Mouse (Mus musculus): ENCODE measurements around the gene Ccdc122.
"Not testable (repeated sequence)": the region's sequence is repeated elsewhere in the genome, so short reads cannot be mapped to it uniquely, and the experiment has no call there.

Ccdc122 gene

GRCm38 (mm10) chr14:77110622-77111021 is 74.0 kb downstream of the Ccdc122 start:
- not testable (repeated sequence) for DNase-seq (ENCODE audit: extremely low read depth, low read depth, low spot score)

DNA sequence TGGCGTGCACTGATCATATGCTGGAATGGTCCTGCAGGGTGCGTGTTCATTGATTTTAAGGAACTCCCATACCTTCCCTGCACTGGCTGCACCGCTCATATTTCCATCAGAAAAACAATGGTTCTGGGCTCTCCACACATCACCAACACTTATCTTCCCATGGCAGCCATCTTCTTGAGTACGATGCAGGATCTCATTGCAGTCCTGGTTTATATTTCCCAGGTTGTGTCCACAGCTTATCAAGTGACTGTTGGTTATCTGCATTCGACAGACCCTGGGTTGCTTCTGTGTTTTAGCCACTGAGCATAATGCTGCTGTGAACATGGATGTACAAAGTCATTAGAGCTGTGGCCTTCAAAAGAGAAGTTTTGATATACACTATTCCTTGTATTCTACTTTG is 94.0 kb downstream of the Ccdc122 start:
- DNase-seq (ENCODE audit: extremely low read depth, low read depth, low spot score), result no peak

DNA sequence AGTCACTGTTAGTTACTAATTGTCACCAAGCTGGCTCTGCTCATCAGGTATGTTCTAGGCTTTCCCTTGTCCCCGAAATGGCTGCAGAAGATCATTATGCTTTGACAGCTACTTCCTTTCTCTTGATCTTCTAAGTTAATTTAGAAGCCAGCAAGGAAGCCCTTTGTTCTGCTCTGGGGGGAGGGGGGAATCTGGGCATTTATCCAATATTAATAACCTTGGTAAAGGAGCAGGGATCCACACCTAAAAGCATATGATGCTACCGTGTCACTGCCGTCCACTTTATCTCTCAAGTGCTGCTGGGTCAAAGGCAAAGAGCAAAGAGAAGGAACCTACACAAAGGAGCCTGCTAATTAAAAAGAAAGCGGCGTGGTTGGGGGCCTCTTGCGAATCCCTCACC is 100.4 kb downstream of the Ccdc122 start:
- no peak for DNase-seq (ENCODE audit: extremely low read depth, low read depth, low spot score)

DNA sequence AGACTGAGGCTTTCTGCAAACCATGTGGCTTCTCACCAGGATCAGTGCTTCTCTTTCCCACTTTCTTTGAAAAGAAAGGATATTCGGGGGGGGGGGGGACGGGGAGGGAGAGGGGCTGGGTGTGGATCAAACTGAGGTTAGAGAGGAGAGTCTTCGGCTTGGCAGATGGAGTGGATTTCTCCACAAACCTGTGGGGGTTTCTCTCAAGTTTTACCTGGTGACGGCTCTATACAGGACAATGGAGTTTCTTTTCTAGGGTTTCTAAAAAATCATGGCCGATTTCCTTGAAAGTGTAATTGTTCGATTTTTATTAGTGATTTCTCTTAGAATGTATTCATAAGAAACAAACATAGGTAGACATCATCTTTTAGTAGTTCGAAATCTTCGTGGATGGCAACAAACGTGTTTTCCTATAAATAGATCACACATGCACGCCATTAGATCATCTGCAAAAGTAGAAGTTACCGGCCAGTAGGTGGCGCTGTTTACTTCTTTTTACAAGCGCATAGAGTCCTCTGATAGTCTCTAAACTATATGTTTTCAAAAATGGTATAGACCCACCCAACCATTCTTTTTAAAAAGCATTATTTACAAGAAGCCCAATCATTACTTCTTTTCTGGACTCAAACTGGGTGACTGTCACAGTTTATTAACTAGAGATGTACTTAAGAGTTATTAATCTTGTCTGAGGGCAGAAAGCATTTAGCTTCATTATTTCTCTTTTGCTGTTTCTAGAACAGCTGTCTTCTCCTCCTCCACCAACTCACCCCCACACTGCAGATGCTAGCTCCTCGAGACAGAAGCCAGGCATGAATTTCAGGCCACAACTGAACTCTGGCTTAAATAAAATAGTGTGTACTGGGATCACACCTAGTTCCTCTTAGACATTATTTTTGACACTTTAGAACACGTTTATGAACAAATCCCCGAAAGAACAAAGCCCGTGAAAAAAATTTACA is 105.0 kb downstream of the Ccdc122 start:
- DNase-seq (ENCODE audit: extremely low read depth, low read depth, low spot score), result peak; percentile 8

GRCm38 (mm10) chr14:77145103-77145502 is 108.5 kb downstream of the Ccdc122 start:
- DNase-seq (ENCODE audit: extremely low read depth, low read depth, low spot score), result no peak

GRCm38 (mm10) chr14:77147635-77148034 is 111.1 kb downstream of the Ccdc122 start:
- DNase-seq (ENCODE audit: extremely low read depth, low read depth, low spot score), result no peak

DNA sequence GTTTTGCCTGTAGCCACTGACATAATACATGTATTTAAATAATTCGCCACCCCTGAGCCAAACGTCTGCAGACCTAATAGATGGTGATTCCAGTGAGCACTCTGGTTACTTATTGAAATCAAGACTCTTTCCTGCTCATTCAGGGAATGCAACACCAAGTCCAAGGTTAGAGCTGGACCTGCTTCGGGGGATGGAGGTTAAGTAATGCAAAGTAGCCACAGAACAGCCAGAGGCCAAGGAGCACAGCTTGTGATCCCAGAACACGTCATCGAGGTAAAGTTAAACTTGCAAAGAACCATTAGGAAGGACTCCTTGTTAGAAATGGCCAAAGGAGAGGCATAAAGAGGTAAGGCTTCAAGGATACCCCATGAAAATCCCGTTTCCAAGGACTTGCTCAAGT is 114.0 kb downstream of the Ccdc122 start:
- DNase-seq (ENCODE audit: extremely low read depth, low read depth, low spot score), result no peak

- peak; percentile 14 for DNase-seq (ENCODE audit: extremely low read depth, low read depth, low spot score)
Measured at GRCm38 (mm10) chr14:77151431-77151830, 114.9 kb downstream of the Ccdc122 start.

DNA sequence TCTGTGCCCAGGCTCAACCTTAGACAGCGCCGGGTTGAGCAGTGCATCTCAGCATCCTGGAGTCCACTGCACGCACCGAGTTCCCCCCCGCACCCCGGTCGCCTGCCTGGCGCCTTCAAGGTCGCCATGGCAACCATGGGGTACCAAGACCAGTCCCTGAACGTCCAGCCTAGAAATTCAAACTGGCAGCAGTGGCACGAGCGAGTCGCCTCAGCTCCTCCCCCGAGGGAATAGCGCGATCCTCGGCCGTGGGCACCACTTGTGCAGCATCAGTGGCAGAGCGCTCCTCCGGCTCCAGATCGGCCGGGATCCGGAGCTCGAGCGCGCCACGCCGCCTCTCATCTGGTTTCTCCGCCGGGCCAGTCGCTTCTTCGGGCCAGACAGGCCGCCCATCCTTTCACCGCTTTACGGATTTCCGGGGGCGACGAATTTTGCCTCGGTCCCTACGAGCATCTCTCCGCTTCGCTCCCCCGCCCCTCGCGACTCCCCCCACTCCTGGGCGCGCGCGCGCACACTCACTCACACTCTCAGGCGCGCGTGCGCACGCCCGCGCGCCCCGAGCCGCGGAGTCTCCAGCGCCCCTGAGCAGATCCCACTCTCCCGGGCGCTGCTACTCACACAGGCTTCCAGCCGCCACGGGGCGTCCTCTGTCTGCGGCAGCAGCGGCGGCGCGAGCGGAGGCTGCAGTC is 119.8 kb downstream of the Ccdc122 start, which contains the start of gene Enox1:
Enox1 (plus strand) TSS at position 542 of the 689 bp plus-strand sequence.
- no peak for DNase-seq (ENCODE audit: extremely low read depth, low read depth, low spot score)

- DNase-seq (ENCODE audit: extremely low read depth, low read depth, low spot score), result no peak
Measured at GRCm38 (mm10) chr14:77156911-77157504, 120.4 kb downstream of the Ccdc122 start.

- no peak for DNase-seq (ENCODE audit: extremely low read depth, low read depth, low spot score)
Measured at GRCm38 (mm10) chr14:77157505-77157911, 120.9 kb downstream of the Ccdc122 start.

DNA sequence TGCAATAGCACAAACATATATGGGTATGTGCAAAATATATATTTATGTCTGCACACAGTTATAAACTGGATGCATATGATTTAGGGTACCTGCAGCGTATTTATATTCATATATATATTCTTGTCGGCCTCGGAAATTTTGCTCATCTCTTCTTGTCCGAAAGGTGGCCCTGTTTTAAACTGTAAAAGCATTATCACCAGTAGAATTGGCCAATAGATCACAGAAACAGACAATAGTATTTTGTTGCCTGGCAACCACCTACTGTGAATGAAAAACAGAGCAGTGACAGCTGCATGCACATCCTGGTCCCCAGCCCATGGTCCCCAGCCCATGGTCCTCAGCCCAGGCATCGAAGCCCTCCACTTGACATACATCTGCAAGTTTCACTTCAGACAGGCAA is 122.8 kb downstream of the Ccdc122 start:
- no peak for DNase-seq (ENCODE audit: extremely low read depth, low read depth, low spot score)
